Mouse (Mus musculus) midbrain, postnatal 0 days (tissue): ENCODE results near the gene Lrrc8b. TPM values are rescaled to one million over a fixed set of nuclear protein-coding genes. Genes with fewer than 3 reads are reported as not detected.
A peak's percentile ranks its signal among the peaks of the same experiment; 100 is the strongest.

Source experiments
- ATAC-seq: fragments of 200-750 bp; cut with Nextera tagmentation; 2 replicates; pipeline ENCODE4 v1.8.0; 2017; ENCODE audit warnings: moderate number of reproducible peaks, mild to moderate bottlenecking, moderate TSS enrichment, moderate library complexity; ENCODE audit not compliant: low FRiP score
- DNase-seq: peaks from one replicate; pipeline ENCODE4 v3.0.0-alpha.2; 2015; ENCODE audit warnings: low spot score
- H3K27ac ChIP-seq: fragments of 300-500 bp; sonication (generic); 2 replicates; pipeline ENCODE4 v1.5.1; 2014; ENCODE audit warnings: low read depth, mild to moderate bottlenecking, low read length, mixed read lengths
- H3K27me3 ChIP-seq: fragments of 300-500 bp; sonication (generic); 2 replicates; pipeline ENCODE4 v1.6.1; 2014; ENCODE audit warnings: low read length, control low read depth, mixed read lengths; ENCODE audit not compliant: insufficient read depth
- H3K36me3 ChIP-seq: fragments of 300-500 bp; sonication (generic); 2 replicates; pipeline ENCODE4 v1.6.1; 2014; ENCODE audit warnings: low read length, control low read depth, mixed read lengths; ENCODE audit not compliant: insufficient read depth
- H3K4me1 ChIP-seq: fragments of 300-500 bp; sonication (generic); 2 replicates; pipeline ENCODE4 v1.6.1; 2014; ENCODE audit warnings: mild to moderate bottlenecking, control low read depth, antibody characterized with exemption, low read length, mixed read lengths; ENCODE audit not compliant: insufficient read depth
- H3K4me2 ChIP-seq: fragments of 300-500 bp; sonication (generic); 2 replicates; pipeline ENCODE4 v1.6.1; 2014; ENCODE audit warnings: low read depth, mild to moderate bottlenecking, low read length, mixed read lengths; ENCODE audit not compliant: poor library complexity, severe bottlenecking
- H3K4me3 ChIP-seq: fragments of 300-500 bp; sonication (generic); 2 replicates; pipeline ENCODE4 v1.5.1; 2014; ENCODE audit warnings: low read depth, mild to moderate bottlenecking, low read length, moderate library complexity
- H3K9ac ChIP-seq: fragments of 300-500 bp; sonication (generic); replicated peaks from 2 replicates; pipeline ENCODE4 v1.6.1; 2014; ENCODE audit warnings: mild to moderate bottlenecking, low read length, moderate library complexity, mixed read lengths; ENCODE audit not compliant: poor library complexity, severe bottlenecking
- H3K9me3 ChIP-seq: fragments of 300-500 bp; sonication (generic); 2 replicates; pipeline ENCODE4 v1.6.1; 2016; ENCODE audit warnings: low read length, control low read depth
- CTCF ChIP-seq: IDR thresholded peaks from 2 replicates; pipeline ENCODE4 v1.5.1; 2016; ENCODE audit warnings: antibody characterized with exemption, mild to moderate bottlenecking
- WGBS: fragments of 180-500 bp; shearing (Covaris S2); extraction: QIAGEN DNeasy Blood & Tissue Kit; methylation state at CpG from one replicate; pipeline ENCODE4 v1.1.7; 2014; 5-methylcytosine and 5-hydroxymethylcytosine counted together
- polyA plus RNA-seq: library from polyadenylated mRNA; unstranded; fragments of >200 nt; fragmentation: Nextera tagmentation; extraction: Ambion mirVana; gene quantifications from 2 replicates; pipeline ENCODE4 v1.2.1, GENCODE M21; 2015
- total RNA-seq: library from RNA; depleted of rRNA; stranded (reverse); fragments of >200 nt; gene quantifications from 2 replicates; pipeline ENCODE4 v1.2.3, GENCODE M21; 2014

The Lrrc8b gene
- total and polyA plus RNA-seq, 2 experiments from 2014 or later = 18.5 to 63.4 TPM

GRCm38 (mm10) chr5:105443057-105443815 is 27.7 kb downstream of the Lrrc8b start:
- DNase-seq (peak; percentile 16), ATAC-seq (no peak)
- Histone ChIP-seq H3K4me3 (no peak overlapping the region), H3K27me3 (no peaks in the 10 kb centered on the region), H3K9ac (no peak overlapping the region), H3K4me2 (no peak overlapping the region), H3K4me1 (no peaks in the 10 kb centered on the region), H3K27ac (no peak overlapping the region), H3K36me3 (no peaks in the 10 kb centered on the region), H3K9me3 (no peaks in the 10 kb centered on the region)
- whole genome bisulfite sequencing = 63% methylated on average over 11 of the region's 11 CpGs
- no peak for TF ChIP-seq CTCF

- TF ChIP-seq CTCF = no peak
- H3K9ac ChIP-seq = no peak overlapping the region
- no peak for ATAC-seq
- no peaks in the 10 kb centered on the region for H3K9me3 ChIP-seq
- H3K27ac ChIP-seq = no peak overlapping the region
- H3K4me3 ChIP-seq = no peak overlapping the region
- no peaks in the 10 kb centered on the region for H3K4me1 ChIP-seq
- no peak for DNase-seq
- H3K27me3 ChIP-seq = no peaks in the 10 kb centered on the region
- whole genome bisulfite sequencing = 86% methylated on average over 6 of the region's 6 CpGs
- H3K36me3 ChIP-seq = no peaks in the 10 kb centered on the region
- H3K4me2 ChIP-seq = no peak overlapping the region
Observed at GRCm38 (mm10) chr5:105445686-105446085, 30.1 kb downstream of the Lrrc8b start.

GRCm38 (mm10) chr5:105454105-105454504 is 38.5 kb downstream of the Lrrc8b start:
- H3K27me3 ChIP-seq = no peaks in the 10 kb centered on the region
- no peak overlapping the region for H3K4me2 ChIP-seq
- no peak overlapping the region for H3K27ac ChIP-seq
- H3K9me3 ChIP-seq = no peaks in the 10 kb centered on the region
- no peak overlapping the region for H3K4me3 ChIP-seq
- no peak overlapping the region for H3K9ac ChIP-seq
- 28% methylated on average over 1 of the region's 1 CpGs for WGBS
- ATAC-seq (no peak), DNase-seq (no peak)
- no peaks in the 10 kb centered on the region for H3K4me1 ChIP-seq
- H3K36me3 ChIP-seq = no peaks in the 10 kb centered on the region
- TF ChIP-seq CTCF = no peak

- Histone ChIP-seq H3K36me3 (no peaks in the 10 kb centered on the region), H3K27me3 (no peaks in the 10 kb centered on the region), H3K9me3 (no peaks in the 10 kb centered on the region), H3K4me2 (no peak overlapping the region), H3K9ac (no peak overlapping the region), H3K4me1 (no peaks in the 10 kb centered on the region), H3K27ac (no peak overlapping the region), H3K4me3 (no peak overlapping the region)
- TF ChIP-seq CTCF = no peak
- DNase-seq = no peak
- no peak for ATAC-seq
- 86% methylated on average over 6 of the region's 6 CpGs for WGBS
Observed at GRCm38 (mm10) chr5:105459077-105459476, 43.5 kb downstream of the Lrrc8b start.

- no peaks in the 10 kb centered on the region for H3K4me1 ChIP-seq
- H3K9ac ChIP-seq = no peak overlapping the region
- no peak for TF ChIP-seq CTCF
- ATAC-seq (no peak), DNase-seq (no peak)
- no peaks in the 10 kb centered on the region for H3K27me3 ChIP-seq
- WGBS = 95% methylated on average over 5 of the region's 5 CpGs
- H3K4me2 ChIP-seq = no peak overlapping the region
- H3K9me3 ChIP-seq = no peaks in the 10 kb centered on the region
- no peaks in the 10 kb centered on the region for H3K36me3 ChIP-seq
- no peak overlapping the region for H3K4me3 ChIP-seq
- H3K27ac ChIP-seq = no peak overlapping the region
Observed at GRCm38 (mm10) chr5:105460551-105460950, 45.0 kb downstream of the Lrrc8b start.

- H3K27ac ChIP-seq = no peak overlapping the region
- WGBS = 100% methylated on average over 1 of the region's 1 CpGs
- no peak for DNase-seq
- no peak for ATAC-seq
- H3K4me3 ChIP-seq = no peak overlapping the region
- no peak overlapping the region for H3K9ac ChIP-seq
- H3K4me2 ChIP-seq = no peak overlapping the region
- H3K9me3 ChIP-seq = no peaks in the 10 kb centered on the region
- H3K36me3 ChIP-seq = no peaks in the 10 kb centered on the region
- no peaks in the 10 kb centered on the region for H3K27me3 ChIP-seq
- H3K4me1 ChIP-seq = no peaks in the 10 kb centered on the region
- no peak for TF ChIP-seq CTCF
Observed at GRCm38 (mm10) chr5:105461076-105461475, 45.5 kb downstream of the Lrrc8b start.
